Mouse (Mus musculus): ENCODE measurements around the gene Cttn. TPM values are rescaled to one million over a fixed set of nuclear protein-coding genes. Genes with fewer than 3 reads are reported as not detected.
A peak's percentile ranks its signal among the peaks of the same experiment; 100 is the strongest.

The Cttn gene
- total and polyA plus RNA-seq, 3 experiments: 26.9 to 33.9 (median 32.9) TPM

GRCm38 (mm10) chr7:144444788-144445187 lies 26.0 kb downstream of the Cttn start:
- 94% methylated on average over 7 of the region's 7 CpGs for WGBS
- H3K36me3 ChIP-seq (ENCODE audit: control insufficient read depth, insufficient read depth, low read length): no peaks in the 10 kb centered on the region
- H3K79me2 ChIP-seq (replicated peaks; ENCODE audit: control insufficient read depth, insufficient read depth, low read length): no peaks in the 10 kb centered on the region
- intact Hi-C loops (cut with DNase I): no loop called here
- H3K4me3 ChIP-seq: no peak overlapping the region
- DNase-seq: peak in 1 of 2 experiments; percentile 22
- no peaks in the 10 kb centered on the region for H3K4me1 ChIP-seq (ENCODE audit: control insufficient read depth, insufficient read depth, low read length)
- H3K27me3 ChIP-seq (ENCODE audit: control insufficient read depth, insufficient read depth, low read length): no peaks in the 10 kb centered on the region
- H3K9ac ChIP-seq (ENCODE audit: low read depth, low read length): no peak overlapping the region
- H3K27ac ChIP-seq: no peak overlapping the region
- TF ChIP-seq POLR2A (IDR thresholded peaks at IDR 0.05; ENCODE audit: insufficient read depth, low read depth, low read length): no peak
- no peak for TF ChIP-seq EP300 (IDR thresholded peaks at IDR 0.05; ENCODE audit: insufficient read depth, low read depth, low read length)
- TF ChIP-seq CTCF (IDR thresholded peaks at IDR 0.05): no peak

GRCm38 (mm10) chr7:144441976-144442375 lies 28.8 kb downstream of the Cttn start:
- H3K36me3 ChIP-seq (ENCODE audit: control insufficient read depth, insufficient read depth, low read length): no peaks in the 10 kb centered on the region
- WGBS: 90% methylated on average over 4 of the region's 4 CpGs
- no peaks in the 10 kb centered on the region for H3K4me1 ChIP-seq (ENCODE audit: control insufficient read depth, insufficient read depth, low read length)
- DNase-seq: no peak
- TF ChIP-seq CTCF (IDR thresholded peaks at IDR 0.05) (no peak), EP300 (IDR thresholded peaks at IDR 0.05; ENCODE audit: insufficient read depth, low read depth, low read length) (no peak), POLR2A (IDR thresholded peaks at IDR 0.05; ENCODE audit: insufficient read depth, low read depth, low read length) (no peak)
- H3K27me3 ChIP-seq (ENCODE audit: control insufficient read depth, insufficient read depth, low read length): no peaks in the 10 kb centered on the region
- H3K27ac ChIP-seq: no peak overlapping the region
- H3K9ac ChIP-seq (ENCODE audit: low read depth, low read length): no peak overlapping the region
- H3K79me2 ChIP-seq (replicated peaks; ENCODE audit: control insufficient read depth, insufficient read depth, low read length): no peaks in the 10 kb centered on the region
- H3K4me3 ChIP-seq: no peak overlapping the region
- intact Hi-C loops (cut with DNase I): no loop called here

- Histone ChIP-seq H3K4me3 (no peak overlapping the region), H3K27ac (no peak overlapping the region), H3K4me1 (ENCODE audit: control insufficient read depth, insufficient read depth, low read length) (no peaks in the 10 kb centered on the region), H3K36me3 (ENCODE audit: control insufficient read depth, insufficient read depth, low read length) (no peaks in the 10 kb centered on the region), H3K27me3 (ENCODE audit: control insufficient read depth, insufficient read depth, low read length) (no peaks in the 10 kb centered on the region), H3K79me2 (replicated peaks; ENCODE audit: control insufficient read depth, insufficient read depth, low read length) (no peaks in the 10 kb centered on the region), H3K9ac (ENCODE audit: low read depth, low read length) (no peak overlapping the region)
- no peak for TF ChIP-seq CTCF (IDR thresholded peaks at IDR 0.05)
- no peak for TF ChIP-seq POLR2A (IDR thresholded peaks at IDR 0.05; ENCODE audit: insufficient read depth, low read depth, low read length)
- TF ChIP-seq EP300 (IDR thresholded peaks at IDR 0.05; ENCODE audit: insufficient read depth, low read depth, low read length): no peak
- 87% methylated on average over 11 of the region's 11 CpGs for WGBS
- DNase-seq: no peak
- intact Hi-C loops (cut with DNase I): no loop called here
Measured at GRCm38 (mm10) chr7:144441466-144441865, 29.3 kb downstream of the Cttn start.

GRCm38 (mm10) chr7:144438811-144439210 lies 32.0 kb downstream of the Cttn start:
- H3K79me2 ChIP-seq (replicated peaks; ENCODE audit: control insufficient read depth, insufficient read depth, low read length): no peaks in the 10 kb centered on the region
- no peak overlapping the region for H3K9ac ChIP-seq (ENCODE audit: low read depth, low read length)
- DNase-seq: no peak
- WGBS: 98% methylated on average over 7 of the region's 7 CpGs
- intact Hi-C loops (cut with DNase I): no loop called here
- no peak overlapping the region for H3K4me3 ChIP-seq
- H3K36me3 ChIP-seq (ENCODE audit: control insufficient read depth, insufficient read depth, low read length): no peaks in the 10 kb centered on the region
- no peaks in the 10 kb centered on the region for H3K27me3 ChIP-seq (ENCODE audit: control insufficient read depth, insufficient read depth, low read length)
- H3K4me1 ChIP-seq (ENCODE audit: control insufficient read depth, insufficient read depth, low read length): no peaks in the 10 kb centered on the region
- H3K27ac ChIP-seq: no peak overlapping the region
- TF ChIP-seq CTCF (IDR thresholded peaks at IDR 0.05): no peak
- no peak for TF ChIP-seq EP300 (IDR thresholded peaks at IDR 0.05; ENCODE audit: insufficient read depth, low read depth, low read length)
- no peak for TF ChIP-seq POLR2A (IDR thresholded peaks at IDR 0.05; ENCODE audit: insufficient read depth, low read depth, low read length)

GRCm38 (mm10) chr7:144432920-144433319 lies 37.9 kb downstream of the Cttn start:
- no peaks in the 10 kb centered on the region for H3K79me2 ChIP-seq (replicated peaks; ENCODE audit: control insufficient read depth, insufficient read depth, low read length)
- WGBS: 33% methylated on average over 2 of the region's 2 CpGs
- no peak for TF ChIP-seq CTCF (IDR thresholded peaks at IDR 0.05)
- TF ChIP-seq EP300 (IDR thresholded peaks at IDR 0.05; ENCODE audit: insufficient read depth, low read depth, low read length): no peak
- no peak for TF ChIP-seq POLR2A (IDR thresholded peaks at IDR 0.05; ENCODE audit: insufficient read depth, low read depth, low read length)
- no peaks in the 10 kb centered on the region for H3K36me3 ChIP-seq (ENCODE audit: control insufficient read depth, insufficient read depth, low read length)
- no peak overlapping the region for H3K9ac ChIP-seq (ENCODE audit: low read depth, low read length)
- H3K4me3 ChIP-seq: no peak overlapping the region
- H3K4me1 ChIP-seq (ENCODE audit: control insufficient read depth, insufficient read depth, low read length): no peaks in the 10 kb centered on the region
- H3K27me3 ChIP-seq (ENCODE audit: control insufficient read depth, insufficient read depth, low read length): no peaks in the 10 kb centered on the region
- no peak for DNase-seq
- intact Hi-C loops (cut with DNase I): no loop called here
- no peak overlapping the region for H3K27ac ChIP-seq

- no peaks in the 10 kb centered on the region for H3K27me3 ChIP-seq (ENCODE audit: control insufficient read depth, insufficient read depth, low read length)
- TF ChIP-seq CTCF (IDR thresholded peaks at IDR 0.05) (peak; percentile 57), EP300 (IDR thresholded peaks at IDR 0.05; ENCODE audit: insufficient read depth, low read depth, low read length) (no peak)
- no peak overlapping the region for H3K4me3 ChIP-seq
- H3K27ac ChIP-seq: no peak overlapping the region
- intact Hi-C loops (cut with DNase I): loop anchor here (5.0 kb wide), 1 partner anchor 330 kb away; no protein-coding TSS in a partner anchor
- no peak overlapping the region for H3K9ac ChIP-seq (ENCODE audit: low read depth, low read length)
- no peak for DNase-seq
- H3K79me2 ChIP-seq (replicated peaks; ENCODE audit: control insufficient read depth, insufficient read depth, low read length): no peaks in the 10 kb centered on the region
- no peaks in the 10 kb centered on the region for H3K4me1 ChIP-seq (ENCODE audit: control insufficient read depth, insufficient read depth, low read length)
- H3K36me3 ChIP-seq (ENCODE audit: control insufficient read depth, insufficient read depth, low read length): no peaks in the 10 kb centered on the region
- 84% methylated on average over 3 of the region's 3 CpGs for WGBS
Measured at GRCm38 (mm10) chr7:144427460-144427859, 43.3 kb downstream of the Cttn start.
